Mouse (Mus musculus) adrenal gland, postnatal 14 days (tissue): ENCODE measurements around the gene Slc9a5. TPM values are rescaled to one million over a fixed set of nuclear protein-coding genes. Genes with fewer than 3 reads are reported as not detected.

Experiments
- DNase-seq: peaks from one replicate; pipeline ENCODE4 v3.0.0; 2021; ENCODE audit warnings: mixed read lengths
- long read RNA-seq, 2 experiments: library from polyadenylated mRNA; stranded (forward); transcript quantifications; one replicate each; pipeline ENCODE4 v2.0.0; 2021
- total RNA-seq: library from RNA; stranded (reverse); gene quantifications from 2 replicates; pipeline ENCODE4 v1.2.3, GENCODE M21; 2021

The Slc9a5 gene
- 1.9 TPM in 2 replicates for total RNA-seq
- long read RNA-seq, experiment 1, partial matches to known transcripts: 0 of 1 reads
- long read RNA-seq, experiment 1, other reads (novel, unspliced or antisense): 1 of 1 reads
- long read RNA-seq, experiment 2, partial matches to known transcripts: 0 of 1 reads
- long read RNA-seq, experiment 2, other reads (novel, unspliced or antisense): 1 of 1 reads

- DNase-seq: peak; percentile 66
These were observed at the start of gene Slc9a5 for GRCm38 (mm10) chr8:105348450-105349095. Slc9a5 (plus strand) TSS chr8:105348843.

DNA sequence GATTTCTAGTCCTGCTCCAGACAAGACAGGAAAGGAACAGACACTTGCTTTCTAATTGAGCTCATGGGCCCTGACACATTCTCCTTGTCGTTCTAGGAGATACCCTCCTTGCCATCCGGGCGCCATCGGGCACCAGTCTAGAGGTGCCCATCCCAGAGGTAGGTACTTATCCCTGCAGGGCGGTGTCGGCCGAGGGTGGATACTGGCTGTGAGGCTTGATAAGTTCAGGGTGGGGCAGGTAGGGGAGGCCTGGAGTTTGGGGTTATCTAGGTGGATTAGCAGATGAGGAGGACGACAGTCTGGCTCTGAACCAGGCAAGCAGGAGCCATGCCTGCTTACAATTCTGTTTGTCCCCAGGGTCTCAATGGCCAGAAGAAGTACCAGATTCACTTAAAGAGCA lies 48.7 kb upstream of the Slc9a5 start:
- DNase-seq: no peak

- DNase-seq: no peak
These were observed 45.2 kb upstream of the Slc9a5 start for GRCm38 (mm10) chr8:105303396-105303795.

DNA sequence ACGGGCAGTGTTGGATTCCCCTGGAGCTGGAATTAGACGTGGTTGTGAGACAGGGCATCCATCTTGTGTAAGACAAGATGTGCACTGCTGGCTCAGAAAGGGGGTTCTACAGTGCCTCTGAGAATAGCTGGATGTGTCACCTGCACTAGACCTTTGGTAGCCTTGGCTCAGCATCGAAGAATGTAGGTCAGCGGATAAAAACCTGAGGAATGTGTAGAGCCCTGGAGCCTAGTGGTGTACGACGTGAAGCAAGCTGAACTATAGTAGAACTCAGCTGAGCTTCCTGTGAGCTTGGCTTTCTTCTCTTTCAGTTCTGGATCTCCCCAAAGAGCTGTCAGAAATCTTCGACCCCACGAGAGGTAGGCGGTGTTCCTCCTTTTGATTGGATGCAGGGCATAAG lies 44.8 kb upstream of the Slc9a5 start:
- no peak for DNase-seq

GRCm38 (mm10) chr8:105304325-105305210 lies 44.1 kb upstream of the Slc9a5 start:
- no peak for DNase-seq

- DNase-seq: peak; percentile 83
These were observed 43.2 kb upstream of the Slc9a5 start, which contains the start of gene Elmo3 for GRCm38 (mm10) chr8:105305211-105306145. Elmo3 (plus strand) TSS chr8:105305601.

GRCm38 (mm10) chr8:105306146-105306691 lies 42.4 kb upstream of the Slc9a5 start:
- DNase-seq: no peak

DNA sequence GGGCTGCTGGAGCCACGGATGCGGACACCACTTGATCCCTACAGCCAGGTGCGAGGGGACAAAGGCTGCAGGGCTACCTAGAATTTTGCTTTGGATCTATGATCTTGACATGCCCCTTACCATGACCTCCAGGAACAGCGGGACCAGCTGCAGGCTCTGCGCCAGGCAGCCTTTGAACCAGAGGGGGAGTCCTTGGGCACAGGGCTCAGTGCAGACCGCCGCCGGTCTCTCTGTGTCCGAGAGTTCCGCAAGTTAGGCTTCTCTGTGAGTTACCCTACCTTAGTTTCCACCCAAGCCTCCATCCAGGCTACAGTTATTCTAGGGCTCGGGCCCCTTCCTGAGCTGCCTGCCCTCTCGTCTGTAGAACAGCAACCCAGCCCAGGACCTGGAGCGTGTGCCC lies 41.0 kb upstream of the Slc9a5 start:
- no peak for DNase-seq

DNA sequence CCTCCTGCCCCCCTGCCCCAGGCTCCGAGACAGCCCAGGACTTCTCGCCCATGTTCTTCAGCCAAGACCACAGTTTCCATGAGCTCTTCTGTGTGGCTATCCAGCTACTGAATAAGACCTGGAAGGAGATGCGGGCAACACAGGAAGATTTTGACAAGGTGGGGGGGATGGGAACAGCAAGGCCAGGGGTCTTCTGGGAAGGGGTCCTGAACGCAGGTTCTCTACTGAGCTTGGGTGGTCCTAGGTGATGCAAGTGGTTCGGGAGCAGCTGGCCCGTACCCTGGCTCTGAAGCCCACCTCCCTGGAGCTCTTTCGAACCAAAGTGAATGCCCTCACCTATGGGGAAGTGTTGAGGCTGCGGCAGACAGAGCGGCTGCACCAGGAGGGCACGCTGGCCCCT lies 40.2 kb upstream of the Slc9a5 start:
- DNase-seq: no peak

- DNase-seq: no peak
These were observed 39.3 kb upstream of the Slc9a5 start for GRCm38 (mm10) chr8:105309142-105309847.

GRCm38 (mm10) chr8:105310118-105310517 lies 38.5 kb upstream of the Slc9a5 start:
- DNase-seq: no peak

- DNase-seq: no peak
These were observed 36.9 kb upstream of the Slc9a5 start for GRCm38 (mm10) chr8:105311718-105312117.

- DNase-seq: no peak
These were observed 35.7 kb upstream of the Slc9a5 start for GRCm38 (mm10) chr8:105312891-105313481.

DNA sequence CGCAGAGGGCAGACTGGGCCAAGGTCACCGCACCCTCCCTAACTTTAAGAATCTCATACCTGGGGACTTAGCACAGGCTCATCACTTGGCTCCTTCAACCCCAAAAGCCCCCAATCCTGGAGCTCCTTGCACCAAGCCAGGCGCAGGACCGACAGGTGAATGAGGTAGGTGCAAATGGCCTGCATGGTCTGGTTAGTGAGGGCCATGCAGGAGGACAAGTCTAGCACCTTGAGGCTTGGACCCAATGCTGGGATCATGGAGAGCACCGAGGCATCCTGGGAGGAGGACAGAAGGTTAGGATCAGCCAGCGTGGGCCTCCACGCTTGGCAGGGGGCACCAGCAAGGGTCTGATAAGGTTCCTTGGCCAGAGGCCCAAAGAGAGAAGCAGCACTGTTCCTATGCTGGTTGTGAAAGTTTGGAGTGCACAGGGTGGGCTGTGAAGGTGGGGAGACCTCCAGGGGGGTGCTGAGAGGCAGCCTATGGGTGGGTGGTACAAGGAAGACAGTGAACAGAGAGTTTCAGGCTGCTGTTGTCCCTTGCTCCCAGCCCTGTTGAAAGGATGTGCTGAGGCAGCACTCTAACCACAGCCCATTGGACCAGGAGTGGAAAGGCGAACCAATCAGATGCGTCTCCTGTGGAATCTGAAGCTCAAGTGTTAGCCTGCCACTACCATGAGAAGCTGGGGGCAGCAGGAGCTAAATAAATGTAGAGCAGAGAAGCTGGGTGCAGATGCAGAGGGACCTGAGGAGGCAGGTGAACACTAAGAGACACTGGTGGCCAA lies 34.8 kb upstream of the Slc9a5 start:
- no peak for DNase-seq

- DNase-seq: no peak
These were observed 33.4 kb upstream of the Slc9a5 start for GRCm38 (mm10) chr8:105315073-105315769.

- no peak for DNase-seq
These were observed 30.7 kb upstream of the Slc9a5 start for GRCm38 (mm10) chr8:105317941-105318340.

GRCm38 (mm10) chr8:105318662-105319190 lies 29.9 kb upstream of the Slc9a5 start:
- no peak for DNase-seq

GRCm38 (mm10) chr8:105323183-105323582 lies 25.5 kb upstream of the Slc9a5 start:
- no peak for DNase-seq

GRCm38 (mm10) chr8:105325641-105326093 lies 23.0 kb upstream of the Slc9a5 start:
- DNase-seq: no peak
